Mouse (Mus musculus) heart, postnatal 10 days (tissue): Measurements from ENCODE around the gene St3gal2. TPM values are rescaled to one million over a fixed set of nuclear protein-coding genes. Genes with fewer than 3 reads are reported as not detected.
"Not testable (repeated sequence)": the region's sequence is repeated elsewhere in the genome, so short reads cannot be mapped to it uniquely, and the experiment has no call there.

Experiments
- DNase-seq, 2 experiments: peaks; one replicate each; pipeline ENCODE4 v3.0.0; 2021
- intact Hi-C: fragments of 180-260 bp; cut with DNase I; formaldehyde crosslinking; loops from one replicate; pipeline ENCODE4 v1.15.1; 2025
- total RNA-seq, 2 experiments: library from RNA; stranded (reverse); gene quantifications; 2 replicates each; pipeline ENCODE4 v1.2.3; 2021

Gene St3gal2
- total RNA-seq, 2 experiments from 2014 or later: 34.4 to 45.3 TPM

DNA sequence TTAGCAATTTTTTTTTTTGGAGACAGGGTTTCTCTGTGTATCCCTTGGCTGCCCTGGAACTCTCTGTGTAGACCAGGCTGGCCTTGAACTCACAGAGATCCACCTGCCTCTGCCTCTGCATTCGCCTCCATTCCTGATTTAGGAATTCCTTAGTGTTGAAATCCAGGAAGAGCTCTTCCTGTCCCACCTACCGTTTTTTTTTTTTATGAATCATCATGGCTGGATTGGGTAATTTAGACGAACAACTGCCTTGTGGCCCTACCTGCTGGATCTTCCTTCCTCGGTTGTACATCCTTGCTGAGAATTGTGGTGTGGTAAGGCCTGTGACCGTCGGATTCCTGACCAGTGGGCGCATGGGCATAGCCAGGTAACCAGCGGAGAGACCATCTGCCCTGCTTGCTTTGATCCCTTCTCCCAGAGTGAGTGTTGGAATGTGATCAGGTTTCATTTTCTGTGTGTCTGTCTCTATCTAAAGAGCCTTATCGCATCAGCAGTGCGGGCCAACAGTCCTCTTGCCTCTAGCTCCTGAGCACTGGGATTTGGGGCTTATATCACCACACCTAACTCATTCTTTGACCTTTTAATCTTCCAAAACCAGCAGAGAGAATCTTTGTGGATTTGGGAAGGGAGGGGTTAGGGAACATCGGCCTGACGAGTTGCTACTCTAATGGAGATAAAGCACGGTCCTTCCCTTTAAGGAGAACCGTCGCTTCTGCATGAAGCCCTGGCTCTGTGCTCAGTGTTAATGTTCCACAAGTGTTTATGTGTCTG, 21.1 kb downstream of the St3gal2 start:
- DNase-seq: no peak
- intact Hi-C loops: no loop called here

DNA sequence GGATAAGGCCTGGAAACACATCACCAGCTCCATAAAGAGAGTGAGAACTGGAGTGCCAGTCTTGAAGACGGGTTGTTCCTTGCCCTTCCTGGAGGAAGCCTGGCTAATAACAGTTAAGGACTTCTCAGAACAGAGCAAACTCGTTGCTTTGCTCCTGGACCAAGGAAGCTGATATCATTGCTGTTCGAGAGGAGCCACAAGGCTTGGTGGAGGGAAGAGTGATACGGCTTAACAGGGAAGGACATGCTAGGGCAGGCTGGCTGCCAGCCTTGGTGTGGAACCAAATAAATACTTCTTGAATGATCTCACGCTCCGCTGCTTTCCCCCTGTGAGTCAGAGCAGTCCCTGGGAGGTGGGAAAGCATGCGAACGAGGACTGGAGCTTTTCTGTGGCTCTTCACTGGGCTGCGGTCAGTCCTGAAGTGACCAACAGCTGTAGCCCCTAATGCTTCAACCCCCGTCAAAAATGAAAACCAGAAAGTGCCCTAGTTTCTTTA, 21.8 kb downstream of the St3gal2 start:
- intact Hi-C loops: no loop called here
- peak; percentile 90 to 93 for DNase-seq

DNA sequence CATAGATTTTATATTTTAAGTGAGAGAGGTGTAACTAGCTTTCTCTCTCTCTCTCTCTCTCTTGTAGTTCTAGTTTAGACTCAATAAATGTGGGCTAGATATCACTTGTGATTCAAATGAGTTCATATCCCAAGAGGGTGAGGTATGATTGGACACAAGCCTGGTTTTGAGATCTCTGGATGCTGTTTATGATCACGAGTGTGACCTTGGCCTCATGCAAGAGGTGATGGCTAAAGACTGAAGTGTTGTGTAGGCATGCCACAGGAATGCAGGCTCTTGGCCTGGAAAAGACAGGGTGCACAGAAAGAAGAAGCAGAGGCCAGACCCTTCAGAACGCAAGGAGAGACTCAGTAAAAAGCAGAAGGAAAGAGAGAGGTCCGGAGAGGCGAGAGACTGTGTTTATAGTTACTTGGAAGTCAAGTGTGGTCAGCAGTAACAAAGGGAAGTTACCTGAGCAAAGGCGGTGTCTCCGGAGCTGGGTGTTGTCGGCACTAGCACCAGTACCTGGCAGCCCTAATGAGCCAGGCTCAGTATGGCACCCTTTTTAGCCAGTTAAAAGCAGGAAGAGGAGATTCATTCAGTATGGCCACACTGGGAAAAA, 24.7 kb downstream of the St3gal2 start:
- intact Hi-C loops: no loop called here
- DNase-seq: peak; percentile 45 to 55

DNA sequence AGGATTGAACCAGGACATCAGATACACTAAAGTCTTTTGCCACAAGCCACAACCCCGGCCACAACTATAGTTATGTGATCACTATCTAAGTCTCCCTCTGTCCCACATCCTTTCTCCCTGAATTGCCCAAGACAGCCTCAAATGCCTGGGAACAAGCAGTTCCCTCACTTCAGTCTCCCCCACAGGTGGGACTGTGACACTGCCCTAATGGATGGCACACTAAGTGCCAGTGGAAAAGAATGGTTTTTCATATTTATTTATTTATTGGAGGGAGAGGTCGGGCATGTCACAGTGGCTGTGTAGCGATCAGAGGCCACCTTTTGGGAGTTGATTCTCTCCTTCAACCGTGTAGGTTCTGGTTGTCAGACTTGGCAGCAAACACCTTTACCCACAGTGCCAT, 26.0 kb downstream of the St3gal2 start:
- DNase-seq: no peak
- intact Hi-C loops: no loop called here

GRCm38 (mm10) chr8:110950065-110950484, 30.4 kb downstream of the St3gal2 start:
- peak; percentile 62 to 65 for DNase-seq
- intact Hi-C loops: loop anchor here (2.0 kb wide), 1 partner anchor 15 kb away; no protein-coding TSS in a partner anchor

GRCm38 (mm10) chr8:110954776-110955175, 35.1 kb downstream of the St3gal2 start:
- intact Hi-C loops: no loop called here
- DNase-seq: no peak

DNA sequence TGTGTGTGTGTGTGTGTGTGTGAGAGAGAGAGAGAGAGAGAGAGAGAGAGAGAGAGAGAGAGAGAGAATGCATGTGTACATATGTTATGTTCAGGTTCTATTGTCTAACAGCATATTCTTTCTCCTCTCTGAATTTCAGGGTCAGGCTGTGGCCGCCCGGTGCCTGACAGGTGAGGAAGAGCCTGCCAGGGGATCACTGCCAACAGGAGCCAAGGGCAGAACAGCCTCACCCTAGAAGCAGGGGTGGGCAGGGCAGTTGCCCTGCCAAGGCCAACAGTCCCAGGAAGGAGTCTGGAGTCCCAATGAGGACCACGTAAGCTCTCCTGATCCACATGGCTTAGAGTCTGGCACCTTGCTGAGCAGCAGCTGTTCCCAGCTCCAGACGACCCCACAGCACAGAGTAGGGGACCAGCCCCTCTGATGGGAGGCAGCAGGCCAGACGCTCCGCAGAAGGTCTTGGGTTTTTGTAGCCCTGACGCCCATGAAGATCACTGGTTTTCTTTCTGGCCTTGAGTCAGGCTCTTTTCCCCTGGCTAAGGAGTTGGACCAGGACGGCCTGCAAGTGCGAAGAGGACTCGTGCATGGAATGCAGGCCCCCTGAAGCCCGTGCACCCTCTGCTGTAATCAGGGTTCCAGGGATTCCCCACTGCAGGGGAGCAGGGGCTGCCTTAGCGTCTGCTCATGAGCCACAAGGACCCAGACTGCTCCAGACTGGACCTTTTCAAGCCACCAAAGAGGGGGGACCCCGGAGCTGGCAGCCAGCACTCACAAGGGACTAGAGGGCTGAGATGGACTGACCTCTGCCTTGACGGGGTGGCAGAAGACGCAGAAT, 37.1 kb downstream of the St3gal2 start:
- intact Hi-C loops: no loop called here
- DNase-seq: no peak

GRCm38 (mm10) chr8:110957471-110957870, 37.7 kb downstream of the St3gal2 start:
- no peak for DNase-seq
- intact Hi-C loops: no loop called here

GRCm38 (mm10) chr8:110958135-110958534, 38.4 kb downstream of the St3gal2 start:
- no peak for DNase-seq
- intact Hi-C loops: no loop called here

GRCm38 (mm10) chr8:110958553-110958952, 38.8 kb downstream of the St3gal2 start:
- intact Hi-C loops, DNase-seq: not testable (repeated sequence)

DNA sequence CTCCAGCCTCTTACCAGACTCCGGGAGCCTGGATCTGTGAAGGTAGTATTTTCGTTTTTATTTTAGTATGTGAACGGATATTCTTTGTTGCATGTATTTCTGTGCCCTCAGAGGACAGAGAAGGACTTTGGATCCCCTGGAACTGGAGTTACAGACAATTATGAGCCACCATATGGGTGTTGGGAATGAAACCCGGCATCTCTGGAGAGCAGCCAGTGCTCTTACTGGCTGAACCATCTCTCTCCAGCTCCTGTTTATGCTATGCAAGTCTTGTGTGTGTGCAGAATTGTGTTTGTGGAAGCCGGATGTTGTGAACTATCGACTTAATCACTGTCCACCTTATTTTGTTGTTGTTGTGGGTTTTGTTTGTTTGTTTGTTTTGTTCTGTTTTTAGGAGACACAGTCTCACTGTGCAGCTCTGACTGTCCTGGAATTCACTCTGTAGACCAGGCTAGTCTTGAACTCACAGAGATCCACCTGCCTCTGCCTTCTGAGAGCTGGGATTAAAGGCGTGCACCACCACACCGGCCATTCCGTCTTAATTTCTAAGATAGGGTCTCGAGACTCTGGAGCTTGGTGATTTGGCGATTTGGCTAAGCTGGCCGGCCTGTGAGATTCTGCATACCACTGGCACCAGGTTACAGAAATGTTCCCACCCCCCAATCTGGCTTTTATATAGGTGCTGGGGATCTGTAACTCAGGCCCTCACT, 39.5 kb downstream of the St3gal2 start:
- intact Hi-C loops: no loop called here

DNA sequence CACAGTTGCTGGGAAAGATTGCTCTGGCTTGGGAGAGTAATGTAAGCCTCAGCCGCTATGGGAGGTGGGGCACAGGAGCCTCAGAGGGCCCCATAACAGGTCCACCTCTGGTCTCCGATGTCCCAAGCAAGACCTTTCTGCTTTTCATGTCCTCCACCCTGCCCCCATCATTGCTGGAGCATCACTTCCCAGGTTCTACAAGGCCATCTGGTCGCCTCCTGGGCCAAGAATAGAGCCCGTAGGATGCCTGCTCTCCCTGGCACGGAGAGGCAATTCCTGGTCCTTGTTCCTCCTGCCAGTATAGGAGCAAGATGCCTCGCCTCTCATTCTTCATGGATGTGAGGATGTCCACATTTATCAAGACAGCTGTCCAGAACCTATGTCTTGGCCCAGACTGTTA, 40.2 kb downstream of the St3gal2 start:
- DNase-seq: no peak
- intact Hi-C loops: no loop called here

More for the DNA sequence above, 39.5 kb downstream of the St3gal2 start:
- no peak for DNase-seq

DNA sequence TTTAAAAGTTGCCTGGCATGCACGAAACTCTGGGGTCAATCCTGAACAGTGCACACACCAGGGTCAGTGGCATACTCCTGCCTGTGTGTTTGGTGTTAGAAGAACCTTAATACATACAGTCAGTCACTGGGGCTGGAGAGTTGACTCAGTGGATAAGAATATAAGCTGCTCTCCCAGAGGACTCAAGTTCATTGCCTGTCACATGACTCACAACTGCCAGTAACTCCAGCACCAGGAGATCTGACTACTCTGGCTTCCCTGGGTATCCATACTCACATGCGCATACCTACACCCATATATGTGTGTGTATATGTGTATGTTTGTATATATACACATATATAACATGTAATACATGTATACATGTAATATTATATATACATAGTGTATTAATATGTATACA, 43.3 kb downstream of the St3gal2 start:
- no peak for DNase-seq

DNA sequence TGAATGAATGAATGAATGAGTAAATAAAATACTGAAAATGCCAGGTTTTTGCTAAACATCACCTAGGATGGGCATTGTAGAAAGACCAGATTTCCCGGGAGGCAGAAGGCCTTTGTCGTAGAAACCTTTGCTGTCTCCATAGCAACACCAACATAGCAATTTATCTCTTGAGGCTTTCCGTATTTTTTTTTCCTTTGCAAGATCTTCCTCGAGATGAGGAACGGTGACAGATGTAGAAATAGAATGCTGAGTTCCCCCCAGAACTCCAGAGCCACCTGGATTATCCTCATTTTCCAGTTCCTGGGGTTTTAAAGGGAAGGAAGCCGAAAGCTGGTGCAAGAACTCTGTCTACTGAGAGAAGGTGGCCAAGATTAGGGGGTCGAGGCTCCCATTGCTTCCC, 44.9 kb downstream of the St3gal2 start:
- intact Hi-C loops: loop anchor here (1.0 to 5.0 kb wide), 4 partner anchors 14 to 62 kb away; partner anchors contain the start of gene Fuk
- DNase-seq: no peak

More for the DNA sequence above, 43.3 kb downstream of the St3gal2 start:
- intact Hi-C loops: no loop called here

- intact Hi-C loops: loop anchor here (1.0 to 5.0 kb wide), 4 partner anchors 15 to 63 kb away; partner anchors contain the start of gene Fuk
- DNase-seq: peak; percentile 95
Observed at GRCm38 (mm10) chr8:110965594-110965993, 45.9 kb downstream of the St3gal2 start.

- intact Hi-C loops: loop anchor here (5.0 kb wide), 1 partner anchor 64 kb away; the partner anchor contains the start of gene Fuk
- no peak for DNase-seq
Observed at GRCm38 (mm10) chr8:110966586-110966985, 46.9 kb downstream of the St3gal2 start.

GRCm38 (mm10) chr8:110967326-110967725, 47.6 kb downstream of the St3gal2 start:
- no peak for DNase-seq
- intact Hi-C loops: loop anchor here (5.0 kb wide), 1 partner anchor 65 kb away; the partner anchor contains the start of gene Fuk

DNA sequence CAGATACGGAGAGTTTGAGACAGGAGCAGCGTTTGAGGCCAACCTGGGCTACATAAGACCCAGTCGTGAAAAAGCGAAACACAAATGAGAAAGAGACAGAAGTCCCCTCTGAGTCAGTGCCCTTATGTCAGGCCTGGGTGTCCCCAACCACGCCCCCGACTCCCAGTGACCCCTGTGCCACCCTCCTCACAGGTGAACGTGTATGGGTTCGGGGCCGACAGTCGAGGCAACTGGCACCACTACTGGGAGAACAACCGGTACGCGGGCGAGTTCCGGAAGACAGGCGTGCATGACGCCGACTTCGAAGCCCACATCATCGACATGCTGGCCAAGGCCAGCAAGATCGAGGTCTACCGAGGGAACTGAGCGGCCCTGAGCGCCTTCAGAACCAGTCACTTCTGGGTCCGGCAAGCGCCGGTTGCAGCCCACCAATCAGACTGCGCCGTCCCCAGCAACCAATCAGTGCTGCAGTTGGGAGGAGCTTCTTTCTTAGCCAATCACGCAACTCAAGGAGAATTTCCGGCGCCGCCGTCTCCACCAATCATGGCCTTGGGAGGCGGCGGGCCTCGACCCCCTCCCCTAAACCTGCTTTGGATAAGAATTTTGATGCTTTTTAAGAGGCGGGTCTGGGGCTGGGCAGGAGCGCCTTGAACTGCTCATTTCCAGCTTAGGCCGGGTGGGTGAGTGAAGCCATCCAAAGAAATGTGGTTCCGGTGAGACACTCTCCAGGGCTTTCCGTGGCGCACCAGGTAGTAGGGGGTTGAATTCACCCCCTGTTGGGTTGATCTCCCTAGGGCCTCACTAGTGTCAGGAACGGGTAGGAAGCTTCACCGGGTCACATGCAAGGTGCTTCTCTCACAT, 50.4 kb downstream of the St3gal2 start:
- DNase-seq: peak; percentile 90 to 91
- intact Hi-C loops: loop anchor here (5.0 kb wide), 2 partner anchors 68 to 218 kb away; partner anchors contain the start of gene Fuk

GRCm38 (mm10) chr8:110976532-110976931, 56.8 kb downstream of the St3gal2 start:
- DNase-seq, intact Hi-C loops: not testable (repeated sequence)
